Mouse (Mus musculus): ENCODE data around the gene Actb. TPM values are rescaled to one million over a fixed set of nuclear protein-coding genes. Genes with fewer than 3 reads are reported as not detected.

Gene Actb
- 28,989 and 32,095 TPM in 2 replicates for polyA plus RNA-seq (2015; fragmentation: Nextera tagmentation; extraction: Ambion mirVana)

GRCm38 (mm10) chr5:142906532-142907047 is at the start of gene Actb:
Gene Actb, minus strand, starts transcription at chr5:142906754.

GRCm38 (mm10) chr5:142894918-142895613 is 11.5 kb downstream of the Actb start, which contains the start of gene Fbxl18:
Gene Fbxl18, minus strand, starts transcription at chr5:142895421.

Other genes starting within 250 kb of the Actb start
- gene Slc29a4, start 214.2 kb downstream of the Actb start, polyA plus RNA-seq (2015; fragmentation: Nextera tagmentation; extraction: Ambion mirVana) = 0.30 and 0.45 TPM in 2 replicates
- 25.5 and 29.6 TPM in 2 replicates for gene Tnrc18, start 89.1 kb downstream of the Actb start, polyA plus RNA-seq (2015; fragmentation: Nextera tagmentation; extraction: Ambion mirVana)
- gene Fbxl18, start 11.3 kb downstream of the Actb start, polyA plus RNA-seq (2015; fragmentation: Nextera tagmentation; extraction: Ambion mirVana) = 7.6 and 7.9 TPM in 2 replicates
- gene Fscn1, start 53.6 kb upstream of the Actb start, polyA plus RNA-seq (2015; fragmentation: Nextera tagmentation; extraction: Ambion mirVana) = 81.3 and 105 TPM in 2 replicates
- 17.2 and 20.3 TPM in 2 replicates for gene Rnf216, start 206.2 kb upstream of the Actb start, polyA plus RNA-seq (2015; fragmentation: Nextera tagmentation; extraction: Ambion mirVana)
- not detected in 2 replicates for gene Olfr718-ps1, start 240.8 kb upstream of the Actb start, polyA plus RNA-seq (2015; fragmentation: Nextera tagmentation; extraction: Ambion mirVana)

Measured in urinary bladder, postnatal 0 days (tissue).